Comparison of ENCODE assay signal across 17 mouse cellular contexts in genomic region chr1:189584831-189585230, GRCm38 (mm10).
DNase-seq lines count a peak whose midpoint lies in the region.
"Had no signal": no experiment of that assay in that cellular context is flagged by ENCODE, and none has a peak within 500 bp of the region (broad histone marks: within the 10 kb centered on the region; RNA-seq: fewer than 3 reads in every experiment).

No protein-coding gene starts in this region.

- DNase-seq in kidney, postnatal 10 days, result peak; percentile 42
- DNase-seq in kidney, adult 11 months, result no peak
- peak; percentile 20 for DNase-seq in ovary, postnatal 36 days (ENCODE audit: low spot score)
- DNase-seq in ovary, postnatal 10 days (ENCODE audit: low spot score), result no peak
- peak; percentile 49 for DNase-seq in adrenal gland, postnatal 25 days
- DNase-seq in cerebellum, adult 11-12 months, result no peak
- DNase-seq: cerebellum, adult 11 months; cerebellum, adult 9-11 months; gastrocnemius, postnatal 36 days; heart, postnatal 36 days; kidney, adult 9 months; left cerebral cortex, postnatal 4 days; liver; lung, adult 2 months; retina, postnatal 1 day; right cerebral cortex, postnatal 14 days; thymus, postnatal 4 days had no signal

Comparison
In these comparisons a context has a peak if more than half of its experiments do, and no peak if none do; other contexts are left out.
1. DNase-seq: peak in kidney, postnatal 10 days (single experiment), ovary, postnatal 36 days (single experiment) and adrenal gland, postnatal 25 days (single experiment); none in kidney, adult 11 months (single experiment), ovary, postnatal 10 days (single experiment) and cerebellum, adult 11-12 months (single experiment).